Mouse (Mus musculus) E14TG2a.4 (cell line): ENCODE data around the gene Yipf2.

Experiments
- CTCF ChIP-seq: conservative IDR thresholded peaks from 2 replicates; pipeline ENCODE4 v1.5.1; 2014; ENCODE audit warnings: low read length
- NANOG ChIP-seq: IDR thresholded peaks from 2 replicates; pipeline ENCODE4 v1.6.1; 2014; ENCODE audit warnings: borderline replicate concordance, low read length, mixed read lengths

DNA sequence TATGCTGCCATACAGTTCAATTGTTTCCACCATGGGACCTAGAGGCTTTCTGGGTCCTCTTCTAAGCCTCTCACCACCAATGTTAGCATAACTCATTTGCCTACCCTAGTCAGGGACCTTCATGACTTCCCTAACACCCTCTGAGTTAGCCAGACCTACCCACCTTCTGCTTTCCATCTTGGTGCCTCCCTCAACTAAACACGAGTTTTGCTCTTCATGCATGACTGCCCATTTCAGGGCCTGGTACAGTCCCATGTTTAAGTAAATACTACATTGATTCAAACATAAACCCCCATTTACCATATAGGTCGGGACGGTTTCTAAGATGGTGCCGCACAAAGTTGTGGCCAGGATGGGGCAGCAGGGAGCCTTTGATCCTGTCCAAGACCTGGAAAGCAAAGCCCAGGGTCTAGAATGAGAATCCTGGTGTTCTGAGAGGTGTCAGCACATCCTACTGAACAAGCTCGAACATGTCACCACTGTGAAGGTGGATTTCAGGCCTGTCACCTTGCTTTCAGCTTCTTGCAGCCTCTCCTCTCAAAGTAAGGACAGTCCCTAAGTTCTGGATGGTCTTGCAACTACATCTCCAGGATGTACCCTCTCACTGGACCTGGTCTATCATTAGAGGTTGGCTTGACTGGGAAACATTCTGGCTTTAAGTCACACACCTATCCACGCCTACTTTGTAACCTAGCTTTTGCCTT is 1.3 kb downstream of the Yipf2 start:
- TF ChIP-seq CTCF: no peak
- no peak for TF ChIP-seq NANOG
